Mouse (Mus musculus): ENCODE measurements around the gene Ntsr1.
A peak's percentile ranks its signal among the peaks of the same experiment; 100 is the strongest.

Ntsr1 gene

GRCm38 (mm10) chr2:180499741-180500140 lies at the start of gene Ntsr1:
Gene Ntsr1, plus strand, starts transcription at chr2:180499976.
- peak; percentile 42 to 53 for DNase-seq

DNA sequence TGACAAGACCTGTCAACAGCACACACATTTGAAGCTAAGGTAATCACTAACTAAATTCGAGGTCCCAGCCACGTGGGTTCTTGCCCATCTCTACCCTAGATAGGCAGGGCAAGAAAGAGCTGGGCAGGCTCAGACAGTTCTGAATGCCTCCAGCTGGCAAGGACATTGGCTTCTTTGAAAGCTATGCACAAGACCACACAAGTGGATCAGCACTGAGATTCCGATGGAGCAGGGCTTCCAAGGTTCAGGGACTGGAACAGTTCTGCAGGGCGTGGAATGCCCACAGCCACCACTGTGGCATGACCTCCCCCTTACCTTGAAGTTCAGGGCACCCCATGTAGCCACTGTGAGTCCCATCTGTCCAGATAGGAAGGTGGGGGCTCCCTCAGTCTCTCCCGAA lies 49.2 kb upstream of the Ntsr1 start:
- no peak for DNase-seq

GRCm38 (mm10) chr2:180455723-180456698 lies 43.8 kb upstream of the Ntsr1 start, which contains the start of gene Slco4a1:
Gene Slco4a1, plus strand, starts transcription at chr2:180456245.
- DNase-seq = peak; percentile 86 to 91

- peak in 1 of 2 experiments; percentile 22 for DNase-seq
These were observed 43.1 kb upstream of the Ntsr1 start for GRCm38 (mm10) chr2:180456705-180457104.

GRCm38 (mm10) chr2:180457680-180458079 lies 42.1 kb upstream of the Ntsr1 start:
- DNase-seq = no peak

DNA sequence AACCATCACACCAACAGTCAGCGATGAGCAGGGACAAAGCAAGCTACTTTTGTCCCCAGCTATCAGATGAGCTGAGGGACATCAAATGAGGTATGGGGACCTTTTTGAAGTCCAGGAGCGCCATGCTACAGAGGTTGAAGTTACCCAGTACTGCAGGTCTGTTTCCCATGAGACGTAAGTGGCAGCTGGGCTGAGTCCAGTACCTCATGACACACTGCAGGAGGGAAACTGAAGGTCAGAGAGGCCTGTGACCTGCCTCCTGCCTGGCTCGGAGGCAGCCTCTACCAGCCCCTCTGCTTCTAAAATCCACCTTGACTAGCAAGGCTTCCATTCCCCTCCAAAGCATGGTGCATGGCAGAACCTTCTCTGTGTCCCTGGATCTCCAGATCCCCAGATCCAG lies 40.3 kb upstream of the Ntsr1 start:
- no peak for DNase-seq

DNA sequence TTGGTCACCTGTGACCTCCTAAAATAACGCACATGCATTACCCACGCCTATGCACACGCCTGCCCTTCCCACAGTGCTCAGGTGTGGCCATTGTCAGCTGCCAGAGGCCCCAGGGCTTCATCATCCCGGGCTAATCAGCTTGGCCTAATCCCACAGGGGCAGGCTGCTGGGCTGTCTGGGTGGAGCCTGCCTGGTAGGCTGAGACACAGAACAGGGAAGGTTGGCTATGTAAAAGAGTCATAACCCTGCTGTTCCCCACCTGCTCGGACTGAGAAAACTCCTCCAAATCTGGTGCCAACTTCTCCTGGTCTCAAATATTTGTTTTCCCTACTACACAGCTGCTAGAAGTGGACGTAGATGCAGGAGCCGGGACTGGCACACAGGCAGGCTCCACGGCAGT lies 39.0 kb upstream of the Ntsr1 start:
- no peak for DNase-seq

- no peak for DNase-seq
These were observed 37.2 kb upstream of the Ntsr1 start for GRCm38 (mm10) chr2:180462593-180462992.

DNA sequence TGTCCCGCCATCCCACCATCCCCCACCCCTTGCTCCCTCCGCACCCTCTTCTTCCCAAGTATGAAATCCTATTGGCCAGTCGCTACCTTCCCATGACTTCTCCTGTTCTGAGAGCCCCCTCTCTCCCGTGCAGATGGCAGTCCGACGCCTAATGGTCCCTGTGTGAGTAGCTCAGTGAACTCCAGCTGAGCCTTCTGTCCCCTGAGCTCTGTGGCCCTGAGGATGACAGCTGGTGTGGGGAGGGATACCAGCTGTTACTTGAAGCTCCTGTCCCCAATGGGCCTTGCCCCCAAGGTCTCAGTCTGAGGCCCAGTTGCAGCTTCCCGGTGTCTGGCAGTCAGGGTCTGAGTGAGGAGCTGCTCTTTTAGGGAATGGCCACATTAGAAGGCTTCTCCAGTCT lies 33.3 kb upstream of the Ntsr1 start:
- DNase-seq = peak in 1 of 2 experiments; percentile 21

DNA sequence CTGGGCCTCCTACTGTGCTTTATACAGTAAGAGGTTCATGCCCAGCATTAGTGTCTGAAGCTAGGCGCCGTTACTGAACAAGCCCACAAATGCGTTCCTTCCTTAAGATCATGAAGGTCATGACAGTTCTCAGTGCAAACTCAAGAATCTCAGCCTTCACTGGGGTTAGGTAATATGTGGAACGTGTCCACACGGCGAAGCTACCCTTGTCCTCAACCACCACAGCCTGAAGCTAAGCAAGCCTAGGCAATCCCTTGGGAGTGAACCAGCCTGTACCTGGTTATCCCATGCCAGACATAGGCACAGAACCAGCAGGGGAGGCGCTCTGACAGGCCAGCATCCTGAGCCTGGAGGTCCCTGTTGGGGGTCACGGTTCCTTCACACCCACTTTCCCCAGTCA lies 30.9 kb upstream of the Ntsr1 start:
- DNase-seq = no peak

- DNase-seq = no peak
These were observed 30.0 kb upstream of the Ntsr1 start for GRCm38 (mm10) chr2:180469768-180470167.

GRCm38 (mm10) chr2:180472306-180473079 lies 27.3 kb upstream of the Ntsr1 start:
- DNase-seq = peak; percentile 61 to 74

DNA sequence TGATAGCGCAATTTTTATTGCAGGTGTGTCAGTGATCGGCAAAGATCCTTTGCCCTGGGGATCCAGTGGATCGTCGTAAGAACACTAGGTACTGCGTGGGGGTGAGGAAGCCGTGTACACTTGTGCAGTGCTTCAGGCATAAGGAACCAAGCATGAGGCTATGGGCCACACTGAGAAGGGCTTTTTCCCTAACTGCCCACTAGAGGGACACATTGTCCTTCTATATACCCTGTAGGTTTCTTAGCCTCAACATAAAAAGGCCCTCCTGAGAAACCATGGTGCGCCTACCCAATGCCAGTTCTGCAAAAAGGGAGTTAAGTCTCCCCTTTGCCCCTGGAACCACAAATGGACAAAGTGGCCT lies 26.7 kb upstream of the Ntsr1 start:
- DNase-seq = peak; percentile 58 to 75

DNA sequence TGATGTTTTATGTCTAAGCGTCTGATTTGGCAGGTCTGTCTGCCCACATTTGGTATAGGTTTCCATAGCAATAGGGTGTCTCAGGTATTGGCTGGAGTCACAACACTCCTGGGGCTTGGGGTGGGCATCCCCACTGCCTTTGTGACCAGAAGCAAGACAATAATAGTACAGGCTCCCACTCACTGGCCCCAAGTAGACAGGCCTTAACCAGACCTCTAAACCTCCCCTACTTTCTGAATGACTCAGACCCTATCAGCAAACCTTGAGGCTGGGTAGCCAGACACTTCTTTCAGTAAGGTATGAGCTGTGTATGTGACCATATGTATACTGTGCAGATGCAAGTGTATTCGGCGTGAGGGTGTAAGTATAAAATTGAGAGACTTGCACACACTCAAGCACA lies 24.9 kb upstream of the Ntsr1 start:
- DNase-seq = no peak

GRCm38 (mm10) chr2:180482274-180482673 lies 17.5 kb upstream of the Ntsr1 start:
- DNase-seq = peak; percentile 14 to 39

- no peak for DNase-seq
These were observed 14.9 kb upstream of the Ntsr1 start for GRCm38 (mm10) chr2:180484882-180485281.

DNA sequence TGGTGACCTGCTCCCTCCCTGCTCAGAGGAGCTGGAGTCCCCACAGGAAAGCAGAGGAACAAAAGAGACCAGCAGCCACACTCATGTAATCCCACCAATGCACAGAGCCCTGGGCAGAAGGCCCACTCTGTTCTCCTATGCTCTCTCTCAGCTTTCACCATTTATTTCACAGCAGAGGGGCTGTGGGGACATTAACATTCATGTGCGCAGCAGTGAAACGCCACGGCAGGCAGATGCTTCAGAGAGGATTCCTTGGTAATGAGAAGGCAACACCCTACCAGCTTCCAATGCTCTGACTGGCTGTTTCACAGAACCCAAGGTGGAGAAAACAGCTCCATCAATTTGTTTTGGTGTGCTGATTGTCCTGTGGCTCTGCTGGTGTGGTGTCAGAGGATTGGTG lies 14.5 kb upstream of the Ntsr1 start:
- DNase-seq = no peak

GRCm38 (mm10) chr2:180488210-180488751 lies 11.5 kb upstream of the Ntsr1 start:
- DNase-seq = no peak

DNA sequence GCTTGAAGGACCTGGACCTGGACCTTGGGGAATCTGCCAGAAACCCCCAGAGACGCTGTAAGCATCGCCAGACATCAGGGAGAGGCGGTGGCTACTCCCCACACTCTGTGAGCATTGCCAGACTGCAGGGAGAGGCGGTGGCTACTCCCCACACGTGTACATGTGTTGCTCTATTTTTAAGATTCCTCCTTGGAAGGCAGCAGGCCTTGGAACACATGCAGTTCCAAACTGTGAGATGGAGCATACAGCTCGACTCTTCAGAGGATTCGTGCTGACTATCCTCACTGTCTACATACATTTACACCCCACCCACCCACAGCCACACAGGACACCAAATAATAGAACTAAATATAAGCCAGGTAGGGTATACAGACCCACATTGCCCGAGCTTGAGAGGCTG lies 3.9 kb upstream of the Ntsr1 start:
- no peak for DNase-seq

DNA sequence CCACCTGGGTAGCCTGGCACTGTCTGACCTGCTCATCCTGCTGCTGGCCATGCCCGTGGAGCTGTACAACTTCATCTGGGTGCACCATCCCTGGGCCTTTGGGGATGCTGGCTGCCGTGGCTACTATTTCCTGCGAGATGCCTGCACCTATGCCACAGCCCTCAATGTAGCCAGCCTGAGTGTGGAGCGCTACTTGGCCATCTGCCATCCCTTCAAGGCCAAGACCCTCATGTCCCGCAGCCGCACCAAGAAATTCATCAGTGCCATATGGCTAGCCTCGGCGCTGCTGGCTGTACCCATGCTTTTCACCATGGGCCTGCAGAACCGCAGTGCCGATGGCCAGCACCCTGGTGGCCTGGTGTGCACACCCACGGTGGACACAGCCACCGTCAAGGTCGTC lies 950 bp downstream of the Ntsr1 start:
- no peak for DNase-seq

DNA sequence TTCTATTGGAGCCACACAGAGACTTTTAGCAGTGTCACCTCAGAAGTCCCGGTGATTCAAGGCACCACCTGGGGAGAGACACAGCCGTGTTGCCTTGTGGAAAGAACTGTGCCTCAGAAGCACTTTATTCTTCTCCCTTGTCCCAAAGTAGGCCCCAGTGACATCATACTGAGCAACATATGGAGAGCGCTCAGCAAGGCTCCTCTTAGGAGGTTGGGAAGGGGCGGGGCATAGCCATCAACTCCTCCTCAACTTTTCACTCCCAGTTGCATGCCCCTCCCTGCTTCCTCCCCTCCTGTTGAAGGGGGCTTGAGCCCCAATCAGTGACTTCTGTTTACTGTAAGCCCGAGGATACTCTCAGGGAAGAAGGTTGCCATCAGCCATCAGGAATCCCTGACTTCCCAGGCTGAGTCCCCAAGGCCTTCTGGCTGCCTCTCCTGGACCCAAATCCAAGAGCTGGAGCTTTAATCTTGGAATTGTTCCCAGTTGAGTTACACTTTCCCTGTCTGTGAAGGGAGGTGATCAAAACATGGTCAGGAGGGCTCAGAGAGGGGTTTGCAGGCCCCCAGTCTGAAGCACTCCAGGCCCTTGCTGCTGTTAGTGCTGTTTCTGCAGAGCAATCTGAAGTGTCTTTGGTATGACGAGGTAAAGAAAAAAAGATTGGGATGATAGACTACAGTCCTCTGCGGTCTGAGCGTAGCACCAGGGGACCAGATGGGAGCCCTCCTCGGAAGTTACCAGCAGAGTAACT lies 1.6 kb downstream of the Ntsr1 start:
- DNase-seq = peak; percentile 47 to 59

GRCm38 (mm10) chr2:180506281-180506680 lies 6.5 kb downstream of the Ntsr1 start:
- DNase-seq = no peak

Data from kidney, postnatal 4 days (tissue).